Mouse (Mus musculus) E14TG2a.4 (cell line): ENCODE results near the gene Mettl26.

Experiments used
- H3K27me3 ChIP-seq: 2 replicates; pipeline ENCODE4 v1.6.1; 2014; ENCODE audit warnings: low read length, control low read depth; ENCODE audit not compliant: insufficient read depth
- H3K36me3 ChIP-seq: 2 replicates; pipeline ENCODE4 v1.6.1; 2014; ENCODE audit warnings: low read length, control low read depth; ENCODE audit not compliant: insufficient read depth
- H3K4me1 ChIP-seq: replicated peaks from 2 replicates; pipeline ENCODE4 v1.6.1; 2014; ENCODE audit warnings: low read depth, low read length, control low read depth
- H3K4me3 ChIP-seq: replicated peaks from 2 replicates; pipeline ENCODE4 v1.5.1; 2014; ENCODE audit warnings: mild to moderate bottlenecking, low read length
- H3K9me3 ChIP-seq: 2 replicates; pipeline ENCODE4 v1.6.1; 2014; ENCODE audit warnings: low read length, control low read depth
- CTCF ChIP-seq: conservative IDR thresholded peaks from 2 replicates; pipeline ENCODE4 v1.5.1; 2014; ENCODE audit warnings: low read length
- NANOG ChIP-seq: IDR thresholded peaks from 2 replicates; pipeline ENCODE4 v1.6.1; 2014; ENCODE audit warnings: borderline replicate concordance, low read length, mixed read lengths
- POU5F1 ChIP-seq: IDR thresholded peaks from 2 replicates; pipeline ENCODE4 v1.6.1; 2014; ENCODE audit warnings: low read length, borderline replicate concordance

The Mettl26 gene

GRCm38 (mm10) chr17:25835816-25836215 is 39.1 kb upstream of the Mettl26 start:
- H3K9me3 ChIP-seq: no peaks in the 10 kb centered on the region
- peaks cover 65% of the 10 kb centered on the region for H3K4me1 ChIP-seq
- peaks cover 73% of the 10 kb centered on the region for H3K36me3 ChIP-seq
- TF ChIP-seq CTCF (no peak), NANOG (no peak), POU5F1 (no peak)
- H3K27me3 ChIP-seq: peaks cover 11% of the 10 kb centered on the region
- peak overlapping the region; percentile 72; the same call in 1 of the 2 replicates for H3K4me3 ChIP-seq

GRCm38 (mm10) chr17:25836397-25837075 is 38.3 kb upstream of the Mettl26 start:
- peak overlapping the region; percentile 72 for H3K4me3 ChIP-seq
- peaks cover 60% of the 10 kb centered on the region for H3K4me1 ChIP-seq
- no peaks in the 10 kb centered on the region for H3K9me3 ChIP-seq
- TF ChIP-seq NANOG (no peak), CTCF (no peak), POU5F1 (no peak)
- peaks cover 73% of the 10 kb centered on the region for H3K36me3 ChIP-seq
- H3K27me3 ChIP-seq: peaks cover 11% of the 10 kb centered on the region

- Histone ChIP-seq H3K36me3 (peaks cover 73% of the 10 kb centered on the region), H3K4me1 (peaks cover 59% of the 10 kb centered on the region), H3K9me3 (no peaks in the 10 kb centered on the region), H3K4me3 (peak within 1 kb of the TSS; percentile 72), H3K27me3 (peaks cover 11% of the 10 kb centered on the region)
- TF ChIP-seq CTCF (no peak), NANOG (no peak), POU5F1 (no peak)
These were observed 37.8 kb upstream of the Mettl26 start, which contains the start of gene Rhbdl1 for GRCm38 (mm10) chr17:25837076-25837410. Rhbdl1 (minus strand) TSS chr17:25837295.

GRCm38 (mm10) chr17:25837533-25837932 is 37.3 kb upstream of the Mettl26 start:
- TF ChIP-seq CTCF (no peak), NANOG (no peak), POU5F1 (no peak)
- peaks cover 77% of the 10 kb centered on the region for H3K36me3 ChIP-seq
- peaks cover 11% of the 10 kb centered on the region for H3K27me3 ChIP-seq
- H3K4me3 ChIP-seq: peak overlapping the region; percentile 72; the same call in 1 of the 2 replicates
- H3K9me3 ChIP-seq: no peaks in the 10 kb centered on the region
- H3K4me1 ChIP-seq: peaks cover 57% of the 10 kb centered on the region

- H3K36me3 ChIP-seq: peaks cover 86% of the 10 kb centered on the region
- peaks cover 63% of the 10 kb centered on the region for H3K4me1 ChIP-seq
- TF ChIP-seq POU5F1 (no peak), NANOG (no peak), CTCF (no peak)
- no peaks in the 10 kb centered on the region for H3K9me3 ChIP-seq
- no peak overlapping the region for H3K4me3 ChIP-seq
- peaks cover 11% of the 10 kb centered on the region for H3K27me3 ChIP-seq
These were observed 36.0 kb upstream of the Mettl26 start for GRCm38 (mm10) chr17:25838904-25839303.

- peaks cover 11% of the 10 kb centered on the region for H3K27me3 ChIP-seq
- H3K4me1 ChIP-seq: peaks cover 58% of the 10 kb centered on the region
- H3K4me3 ChIP-seq: no peak overlapping the region
- TF ChIP-seq NANOG (no peak), CTCF (no peak), POU5F1 (no peak)
- no peaks in the 10 kb centered on the region for H3K9me3 ChIP-seq
- peaks cover 80% of the 10 kb centered on the region for H3K36me3 ChIP-seq
These were observed 35.2 kb upstream of the Mettl26 start for GRCm38 (mm10) chr17:25839455-25840235.

- Histone ChIP-seq H3K4me3 (no peak overlapping the region), H3K36me3 (peaks cover 79% of the 10 kb centered on the region), H3K9me3 (no peaks in the 10 kb centered on the region), H3K4me1 (peaks cover 58% of the 10 kb centered on the region), H3K27me3 (peaks cover 11% of the 10 kb centered on the region)
- TF ChIP-seq CTCF: no peak
- no peak for TF ChIP-seq NANOG
- TF ChIP-seq POU5F1: no peak
These were observed 34.4 kb upstream of the Mettl26 start for GRCm38 (mm10) chr17:25840519-25840918.

GRCm38 (mm10) chr17:25841117-25841880 is 33.6 kb upstream of the Mettl26 start, which contains the start of gene Gm20683:
Gm20683 (minus strand) TSS chr17:25841763.
- Histone ChIP-seq H3K36me3 (peaks cover 79% of the 10 kb centered on the region), H3K27me3 (peaks cover 5% of the 10 kb centered on the region), H3K4me3 (no peak within 1 kb of the TSS), H3K9me3 (no peaks in the 10 kb centered on the region), H3K4me1 (peaks cover 53% of the 10 kb centered on the region)
- TF ChIP-seq POU5F1 (no peak), CTCF (no peak), NANOG (no peak)
